Mouse (Mus musculus) liver, adult 2 months (tissue): ENCODE measurements around the gene Zbtb20.

ENCODE experiments used
- CTCF ChIP-seq: fragments of 200-500 bp; IDR thresholded peaks from 2 replicates; pipeline ENCODE4 v1.5.1; 2011; ENCODE audit warnings: low read depth, low read length, control low read depth
- POLR2A ChIP-seq: fragments of 200-500 bp; IDR thresholded peaks from 2 replicates; pipeline ENCODE4 v1.6.1; 2011; ENCODE audit warnings: low read length, control low read depth; ENCODE audit not compliant: insufficient read depth; ENCODE audit errors: extremely low read depth

- TF ChIP-seq CTCF (no peak), POLR2A (no peak)
These were observed 455.8 kb downstream of the Zbtb20 start for GRCm38 (mm10) chr16:43331440-43331839.
